Mouse (Mus musculus): Measurements from ENCODE around the gene Cfap161.

The Cfap161 gene

DNA sequence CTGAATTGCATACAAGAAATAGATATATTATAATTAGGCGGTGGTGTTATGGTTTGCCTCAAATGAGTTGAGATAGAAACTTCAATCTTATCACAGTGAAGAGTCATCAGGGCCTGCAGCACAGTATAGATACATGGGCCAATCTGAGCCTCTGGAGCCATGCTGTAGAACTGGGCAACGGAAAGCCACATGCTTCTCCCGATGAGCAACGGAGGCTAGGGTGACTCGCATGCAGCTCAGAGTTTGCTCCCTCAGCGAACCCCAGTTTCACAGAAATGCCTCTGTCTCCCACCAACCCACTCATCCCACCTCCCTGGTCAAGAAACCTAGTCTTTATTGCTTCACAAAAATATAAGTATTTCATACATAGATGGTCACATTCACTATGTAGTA, 6.8 kb upstream of the Cfap161 start:
- DNase-seq: no peak

- DNase-seq: no peak
Measured at GRCm38 (mm10) chr7:83800561-83801482, 6.1 kb upstream of the Cfap161 start.

DNA sequence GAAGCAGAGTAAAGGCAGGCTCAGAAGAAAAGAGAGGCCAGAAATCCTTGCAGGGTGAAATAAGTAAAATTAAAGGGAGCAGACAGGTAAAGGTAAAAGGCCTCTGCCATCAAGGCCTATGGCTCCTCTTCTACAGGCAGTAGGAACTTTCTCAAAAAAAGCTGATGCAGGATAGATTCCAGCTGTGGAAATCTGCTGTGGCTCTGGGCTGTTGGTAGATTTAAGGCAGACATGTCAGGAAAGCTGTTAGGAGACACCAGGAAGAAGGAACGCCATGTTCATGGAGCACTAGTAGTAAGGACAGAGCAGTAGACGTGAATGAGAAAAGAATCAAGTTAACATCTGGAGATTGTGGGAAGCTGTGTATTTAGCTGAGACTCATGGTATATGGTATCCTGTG, 5.4 kb upstream of the Cfap161 start:
- no peak for DNase-seq

DNA sequence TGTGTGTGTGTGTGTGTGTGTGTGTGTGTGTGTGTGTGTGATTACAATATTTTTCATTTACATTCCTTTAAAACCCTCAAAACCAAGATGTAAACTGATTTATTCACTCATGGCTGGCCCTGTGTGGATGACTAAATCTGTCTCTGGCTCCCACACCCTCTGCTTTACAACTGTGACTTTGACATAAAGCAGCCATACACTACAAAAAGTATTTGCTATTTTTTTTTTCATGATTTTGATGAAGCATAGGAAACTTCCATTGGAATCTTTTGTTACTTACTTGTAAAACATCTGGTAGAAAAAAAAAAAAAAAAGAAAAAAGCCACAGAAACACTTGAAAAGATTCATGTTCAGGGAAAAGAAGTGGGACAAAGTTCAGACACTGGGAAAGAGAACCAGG, 3.3 kb upstream of the Cfap161 start:
- DNase-seq: no peak

- no peak for DNase-seq
Measured at GRCm38 (mm10) chr7:83796177-83796576, 1.5 kb upstream of the Cfap161 start.

GRCm38 (mm10) chr7:83794006-83794683, 535 bp downstream of the Cfap161 start:
- no peak for DNase-seq

DNA sequence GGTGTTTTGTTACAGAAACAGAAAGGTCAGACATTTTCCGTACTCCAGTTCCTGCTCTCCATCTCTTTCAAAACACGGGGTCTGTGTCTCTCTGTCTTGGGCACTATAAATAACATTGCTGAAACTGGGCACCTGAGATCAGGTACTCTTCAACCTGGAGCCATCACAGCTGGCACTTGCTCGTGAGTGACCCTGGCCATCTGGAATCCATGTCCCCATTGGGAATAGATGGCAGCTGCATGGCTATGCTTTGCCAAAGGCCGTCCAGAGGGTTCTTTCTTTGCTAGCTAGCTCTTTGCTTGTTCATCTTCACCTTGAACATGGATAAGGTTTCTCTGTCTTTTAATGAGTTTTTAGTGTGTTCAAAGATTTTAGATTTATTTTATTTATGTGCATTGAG, 13.8 kb downstream of the Cfap161 start:
- peak; percentile 58 to 61 for DNase-seq

GRCm38 (mm10) chr7:83780026-83780425, 14.7 kb downstream of the Cfap161 start:
- peak in 1 of 2 experiments; percentile 35 for DNase-seq

DNA sequence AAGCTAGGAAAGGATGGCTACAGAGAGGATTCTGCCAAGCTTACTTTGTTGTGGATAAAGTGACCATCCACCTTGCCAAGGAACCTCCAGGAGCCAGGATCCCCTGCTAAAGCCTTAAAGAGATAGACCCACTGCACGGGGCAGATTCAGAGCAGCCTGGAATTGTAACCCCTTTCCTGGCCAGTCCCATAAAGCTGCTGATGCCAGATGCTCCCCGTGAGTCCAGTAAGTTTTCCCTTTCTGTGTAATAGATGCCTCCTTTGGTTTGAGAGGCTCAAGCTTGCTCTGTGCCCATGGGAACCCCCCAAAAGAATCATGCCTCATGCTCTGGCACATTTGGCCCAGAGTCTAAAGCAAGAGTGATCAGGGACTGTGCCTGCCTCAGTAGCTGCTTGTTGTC, 15.7 kb downstream of the Cfap161 start:
- DNase-seq: peak in 1 of 2 experiments; percentile 14

DNA sequence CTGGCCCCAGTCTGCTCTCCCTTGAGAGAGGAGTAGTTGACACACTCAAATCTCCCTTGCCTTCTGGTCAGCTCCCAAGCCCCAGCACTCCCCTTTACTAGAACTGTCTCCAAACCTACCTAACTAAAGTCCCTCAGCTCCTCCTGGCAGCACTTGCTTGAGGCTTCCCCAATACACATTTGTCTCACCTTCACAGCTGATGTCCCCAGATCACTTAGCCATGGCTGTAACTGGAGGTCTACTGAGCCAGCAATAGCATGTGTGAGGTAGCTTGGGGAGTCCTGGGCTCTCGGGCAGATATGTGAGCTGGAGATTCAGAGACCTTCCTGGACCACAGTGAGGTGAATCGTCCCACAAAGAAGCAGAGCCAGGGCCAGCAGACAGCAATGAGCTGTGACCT, 16.2 kb downstream of the Cfap161 start:
- no peak for DNase-seq

DNA sequence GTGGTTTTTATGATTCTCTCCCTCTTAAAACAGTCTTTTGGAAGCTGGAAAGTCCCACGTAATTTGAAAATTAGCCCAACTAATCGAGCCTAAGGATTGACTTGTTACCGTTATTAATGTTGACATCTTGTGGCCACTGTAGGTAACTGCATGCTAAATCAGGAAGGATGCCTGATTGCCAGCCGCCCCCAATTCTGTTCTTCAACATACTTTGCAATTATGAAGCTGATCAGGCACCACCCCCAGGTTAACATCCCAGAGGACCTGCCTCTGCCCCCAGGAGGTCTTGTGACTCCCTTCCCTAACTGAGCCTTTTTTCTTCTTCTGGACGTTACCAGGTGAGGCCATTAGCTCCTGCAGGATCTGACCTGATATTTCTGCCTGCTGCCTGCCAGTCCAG, 20.0 kb downstream of the Cfap161 start:
- DNase-seq: peak; percentile 66 to 76

GRCm38 (mm10) chr7:83763674-83764073, 31.0 kb downstream of the Cfap161 start:
- DNase-seq: peak; percentile 47 to 56

DNA sequence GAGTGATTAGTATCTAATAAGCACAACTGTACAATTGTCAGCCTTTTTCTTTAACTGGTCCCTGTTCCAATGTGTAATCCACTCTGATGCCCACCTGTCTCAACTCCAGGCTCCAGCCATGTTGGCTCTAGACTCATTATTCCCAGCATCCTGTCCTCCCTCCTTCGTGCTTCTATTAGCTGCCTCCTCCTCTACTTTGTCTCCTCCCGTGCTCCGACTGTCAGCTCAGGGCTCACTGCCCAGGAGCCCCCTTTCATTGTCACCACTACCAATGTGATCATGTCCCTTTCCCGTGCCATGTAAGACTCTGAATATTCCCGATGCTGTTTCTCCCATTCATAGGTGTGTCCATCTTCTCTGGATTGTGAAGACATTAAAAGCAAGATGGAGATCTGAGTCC, 32.3 kb downstream of the Cfap161 start:
- DNase-seq: peak; percentile 54 to 72

GRCm38 (mm10) chr7:83751055-83751454, 43.6 kb downstream of the Cfap161 start:
- peak; percentile 90 to 93 for DNase-seq

DNA sequence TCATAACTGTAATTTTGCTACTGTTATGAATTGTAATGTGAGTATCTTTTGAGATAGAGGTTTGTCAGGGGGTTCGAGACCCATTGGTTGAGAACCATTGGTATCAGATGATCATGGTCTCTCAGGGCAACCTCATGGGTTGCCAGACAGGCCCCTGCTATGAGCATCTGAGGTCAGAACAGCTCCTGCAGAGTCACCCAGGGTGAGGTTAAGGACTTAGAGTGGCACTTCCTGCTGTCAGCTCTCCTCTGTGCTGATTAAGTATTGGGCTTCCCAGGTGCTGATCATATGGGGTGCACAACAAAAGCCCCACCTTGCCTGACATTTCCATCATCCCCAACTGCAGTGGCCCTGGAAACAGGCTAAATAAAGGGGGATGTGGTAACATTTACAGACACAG, 46.3 kb downstream of the Cfap161 start:
- peak in 1 of 2 experiments; percentile 2 for DNase-seq

DNA sequence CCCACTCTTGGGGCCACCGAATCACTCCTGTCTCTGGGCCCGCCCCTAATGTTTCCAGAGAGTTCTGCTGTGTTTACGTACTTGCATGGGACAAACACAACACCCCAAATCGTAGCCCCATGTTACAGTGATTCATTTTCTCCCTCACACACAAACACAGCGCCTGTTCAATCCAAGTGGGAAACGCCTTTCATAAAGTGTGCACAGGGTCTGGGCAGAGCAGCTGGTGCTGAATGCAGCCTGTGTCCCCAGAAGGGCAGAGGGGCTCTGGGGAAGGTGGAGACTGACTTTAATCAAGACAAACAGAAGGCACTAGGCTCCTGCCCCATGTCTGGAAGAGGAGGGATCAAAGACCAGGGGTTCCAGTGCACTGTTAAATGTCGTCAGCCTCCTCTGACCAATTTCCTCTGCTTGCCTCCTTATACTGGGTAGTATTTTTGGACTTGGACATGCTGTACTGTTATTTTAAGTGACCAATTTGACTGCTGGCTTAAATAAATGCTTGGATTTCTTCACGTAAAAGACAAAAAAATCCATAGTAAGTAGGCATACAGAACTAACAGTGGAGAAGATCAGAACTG, 48.5 kb downstream of the Cfap161 start:
- peak in 1 of 2 experiments; percentile 39 for DNase-seq

- DNase-seq: peak in 1 of 2 experiments; percentile 42
Measured at GRCm38 (mm10) chr7:83745413-83746106, 49.1 kb downstream of the Cfap161 start, which contains the start of gene Il16. Gene Il16, minus strand, starts transcription at chr7:83745726.

DNA sequence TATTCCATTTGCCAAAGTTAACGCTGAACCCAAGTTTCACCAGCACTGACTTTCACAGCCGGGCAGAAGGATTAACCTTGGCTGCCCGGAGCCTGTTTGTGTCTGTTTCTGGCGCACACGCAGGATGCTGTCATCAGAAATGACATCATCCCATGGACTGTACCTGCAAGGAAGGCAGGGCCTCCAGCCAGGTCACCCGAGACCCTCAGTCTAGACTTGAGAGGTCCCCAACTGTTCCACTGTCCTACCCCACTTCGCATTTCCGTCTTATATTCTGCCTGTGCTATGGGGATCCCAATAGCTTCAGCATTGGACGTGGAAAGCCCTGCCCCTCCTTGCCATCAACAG, 49.6 kb downstream of the Cfap161 start:
- DNase-seq: no peak

GRCm38 (mm10) chr7:83744250-83744649, 50.4 kb downstream of the Cfap161 start:
- DNase-seq: no peak

GRCm38 (mm10) chr7:83742690-83743089, 52.0 kb downstream of the Cfap161 start:
- no peak for DNase-seq

DNA sequence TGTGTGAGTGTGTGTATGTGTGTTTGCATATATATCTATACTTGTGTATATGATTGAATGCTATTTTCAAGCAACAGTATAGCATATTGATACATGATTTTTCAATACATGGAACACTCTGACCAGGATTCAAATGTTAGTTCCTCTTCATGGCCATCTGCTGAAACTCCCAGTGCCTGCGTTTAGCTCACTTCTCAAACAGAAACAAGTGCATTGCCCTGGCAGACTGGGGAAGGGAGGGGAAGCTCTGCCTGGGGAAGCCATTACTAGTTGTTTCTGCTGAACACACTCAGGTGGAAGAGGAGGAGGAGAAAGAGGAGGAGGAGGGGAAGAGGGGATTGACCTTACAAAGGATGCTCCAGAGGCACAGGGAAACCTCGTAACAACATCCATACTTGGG, 52.7 kb downstream of the Cfap161 start:
- DNase-seq: no peak

DNA sequence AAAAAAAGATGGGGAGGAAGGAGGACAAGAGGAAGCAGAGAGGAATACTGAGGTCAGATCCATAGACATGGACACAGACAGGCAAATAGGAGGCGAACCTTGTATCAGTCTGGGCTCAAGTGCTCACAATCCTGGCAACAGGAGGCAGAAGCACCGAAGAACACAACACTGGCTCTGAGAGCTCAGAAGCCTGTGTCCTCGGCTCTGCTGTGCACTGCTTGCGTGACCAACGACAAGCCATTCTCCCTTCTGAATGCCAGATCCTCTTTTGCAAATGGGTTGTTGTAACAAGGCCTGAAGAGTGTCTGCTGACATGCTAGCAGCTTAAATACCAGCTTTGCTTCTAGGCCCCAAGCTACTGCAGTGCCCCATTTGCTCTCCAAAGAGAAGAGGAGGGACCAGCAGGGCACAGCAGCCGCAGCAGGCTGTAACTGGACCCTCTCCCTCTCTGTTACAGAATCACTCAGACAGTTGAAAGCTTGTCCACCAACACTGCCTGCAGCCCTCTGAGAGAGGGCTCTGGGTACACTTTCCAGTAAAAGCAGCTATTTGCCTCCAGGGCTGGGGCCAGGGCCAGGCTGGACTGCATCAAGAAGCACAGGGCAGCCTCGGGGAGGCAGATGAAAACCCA, 54.9 kb downstream of the Cfap161 start:
- DNase-seq: no peak
